Mouse (Mus musculus) myocyte (in vitro differentiated cells): Measurements from ENCODE around the gene Anks1b. TPM values are rescaled to one million over a fixed set of nuclear protein-coding genes. Genes with fewer than 3 reads are reported as not detected.

Source experiments
- H3K27me3 ChIP-seq: one replicate; pipeline ENCODE4 v1.6.1; 2011; ENCODE audit not compliant: control insufficient read depth, insufficient read depth, insufficient read length
- H3K36me3 ChIP-seq: one replicate; pipeline ENCODE4 v1.6.1; 2011; ENCODE audit not compliant: control insufficient read depth, insufficient read depth
- H3K4me2 ChIP-seq: one replicate; pipeline ENCODE4 v1.6.1; 2011; ENCODE audit warnings: low read depth, control low read depth
- H3K4me3 ChIP-seq: one replicate; pipeline ENCODE4 v1.5.1; 2011; ENCODE audit warnings: mild to moderate bottlenecking, control low read depth, moderate library complexity
- H3K79me2 ChIP-seq: one replicate; pipeline ENCODE4 v1.6.1; 2011; ENCODE audit not compliant: control insufficient read depth, insufficient read depth
- H3ac ChIP-seq: one replicate; pipeline ENCODE4 v1.6.1; 2011; ENCODE audit not compliant: control insufficient read depth, insufficient read length
- CEBPB ChIP-seq: IDR thresholded peaks from 2 replicates; pipeline ENCODE4 v1.6.1; 2011; ENCODE audit warnings: mild to moderate bottlenecking, moderate library complexity; ENCODE audit not compliant: poor library complexity, insufficient read depth, severe bottlenecking
- E2F4 ChIP-seq: IDR thresholded peaks from one replicate; pipeline ENCODE4 v1.6.1; 2011; ENCODE audit warnings: mild to moderate bottlenecking, control low read depth, moderate library complexity; ENCODE audit not compliant: insufficient read depth
- MAX ChIP-seq: IDR thresholded peaks from one replicate; pipeline ENCODE4 v1.6.1; 2011; ENCODE audit warnings: low read depth, mild to moderate bottlenecking, control low read depth
- MYOD1 ChIP-seq, 3 experiments: IDR thresholded peaks; one replicate each; pipeline ENCODE4 v1.6.1; 2011; ENCODE audit warnings: control low read depth in 2 of 3, low read depth in 2 of 3, mild to moderate bottlenecking in 2 of 3, moderate library complexity in 1 of 3; ENCODE audit not compliant: insufficient read length in 2 of 3, control insufficient read depth in 1 of 3
- MYOG ChIP-seq, 3 experiments: IDR thresholded peaks; one replicate each; pipeline ENCODE4 v1.6.1; 2011; ENCODE audit warnings: control low read depth in 2 of 3, low read depth in 2 of 3, mild to moderate bottlenecking in 2 of 3; ENCODE audit not compliant: insufficient read length in 2 of 3, control insufficient read depth in 1 of 3, insufficient read depth in 1 of 3
- POLR2A ChIP-seq: IDR thresholded peaks from one replicate; pipeline ENCODE4 v1.6.1; 2011; ENCODE audit warnings: low read depth, mild to moderate bottlenecking, control low read depth, moderate library complexity; ENCODE audit not compliant: insufficient read length
- POLR2AphosphoS2 ChIP-seq: IDR thresholded peaks from one replicate; pipeline ENCODE4 v1.6.1; 2011; ENCODE audit warnings: low read depth, control low read depth; ENCODE audit not compliant: insufficient read length
- REST ChIP-seq: IDR thresholded peaks from one replicate; pipeline ENCODE4 v1.6.1; 2011; ENCODE audit warnings: mild to moderate bottlenecking, control low read depth, moderate library complexity; ENCODE audit not compliant: insufficient read depth, insufficient read length
- SRF ChIP-seq: IDR thresholded peaks from one replicate; pipeline ENCODE4 v1.6.1; 2011; ENCODE audit warnings: low read depth; ENCODE audit not compliant: control insufficient read depth, insufficient read length
- TCF12 ChIP-seq: IDR thresholded peaks from one replicate; pipeline ENCODE4 v1.6.1; 2011; ENCODE audit warnings: mild to moderate bottlenecking, control low read depth; ENCODE audit not compliant: poor library complexity, insufficient read depth, severe bottlenecking
- TCF3 ChIP-seq: IDR thresholded peaks from one replicate; pipeline ENCODE4 v1.6.1; 2011; ENCODE audit warnings: low read depth, control low read depth; ENCODE audit not compliant: insufficient read length
- USF1 ChIP-seq: IDR thresholded peaks from one replicate; pipeline ENCODE4 v1.6.1; 2011; ENCODE audit warnings: low read depth, mild to moderate bottlenecking, control low read depth, moderate library complexity
- polyA plus RNA-seq: library from polyadenylated mRNA; unstranded; fragments of >200 nt; fragmentation: generic; extraction: Trizol; gene quantifications from one replicate; pipeline ENCODE4 v1.2.1, GENCODE M21; 2012; ENCODE audit warnings: missing spikeins

The Anks1b gene
- polyA plus RNA-seq, 1 experiment = 0.13 TPM

- Histone ChIP-seq H3K4me3 (no peak overlapping the region), H3K79me2 (no peaks in the 10 kb centered on the region), H3K27me3 (no peaks in the 10 kb centered on the region), H3K36me3 (no peaks in the 10 kb centered on the region), H3ac (no peak overlapping the region), H3K4me2 (no peak overlapping the region)
- TF ChIP-seq TCF12 = no peak
- no peak for TF ChIP-seq POLR2AphosphoS2
- no peak for TF ChIP-seq POLR2A
- TF ChIP-seq MAX = no peak
- TF ChIP-seq CEBPB = peak; percentile 48; the same call in 1 of the 2 replicates
- no peak for TF ChIP-seq USF1
Observed at GRCm38 (mm10) chr10:90273311-90273710, 400.0 kb downstream of the Anks1b start.

- no peaks in the 10 kb centered on the region for H3K27me3 ChIP-seq
- H3K4me3 ChIP-seq = no peak overlapping the region
- H3K4me2 ChIP-seq = no peak overlapping the region
- no peak for TF ChIP-seq CEBPB
- no peak for TF ChIP-seq USF1
- TF ChIP-seq REST = no peak
- no peak for TF ChIP-seq POLR2AphosphoS2
- no peak for TF ChIP-seq POLR2A
- no peaks in the 10 kb centered on the region for H3K79me2 ChIP-seq
- H3ac ChIP-seq = no peak overlapping the region
- no peaks in the 10 kb centered on the region for H3K36me3 ChIP-seq
Observed at GRCm38 (mm10) chr10:90286589-90286988, 413.3 kb downstream of the Anks1b start.

- H3ac ChIP-seq = no peak overlapping the region
- no peaks in the 10 kb centered on the region for H3K79me2 ChIP-seq
- no peak overlapping the region for H3K4me3 ChIP-seq
- TF ChIP-seq MYOG (IDR thresholded peaks at IDR 0.05; ENCODE audit: control insufficient read depth in 1 of 3, insufficient read depth in 1 of 3, insufficient read length in 2 of 3, low read depth in 2 of 3) (no peak), MYOD1 (IDR thresholded peaks at IDR 0.05; ENCODE audit: control insufficient read depth in 1 of 3, insufficient read length in 2 of 3, low read depth in 2 of 3) (no peak), TCF3 (no peak), REST (no peak), TCF12 (no peak), SRF (no peak), CEBPB (no peak), POLR2AphosphoS2 (no peak), USF1 (no peak), POLR2A (no peak), MAX (no peak), E2F4 (no peak)
- no peak overlapping the region for H3K4me2 ChIP-seq
- H3K36me3 ChIP-seq = no peaks in the 10 kb centered on the region
- no peaks in the 10 kb centered on the region for H3K27me3 ChIP-seq
Observed at GRCm38 (mm10) chr10:90303249-90303648, 429.9 kb downstream of the Anks1b start.

- TF ChIP-seq E2F4 = no peak
- TF ChIP-seq REST = no peak
- TF ChIP-seq TCF3 = no peak
- no peak for TF ChIP-seq POLR2AphosphoS2
- TF ChIP-seq MYOD1 (IDR thresholded peaks at IDR 0.05; ENCODE audit: control insufficient read depth in 1 of 3, insufficient read length in 2 of 3, low read depth in 2 of 3) = no peak
- no peak for TF ChIP-seq TCF12
- no peak for TF ChIP-seq USF1
- TF ChIP-seq POLR2A = no peak
- no peak for TF ChIP-seq SRF
- H3K27me3 ChIP-seq = no peaks in the 10 kb centered on the region
- no peak overlapping the region for H3K4me3 ChIP-seq
- no peaks in the 10 kb centered on the region for H3K36me3 ChIP-seq
- H3K4me2 ChIP-seq = no peak overlapping the region
- H3ac ChIP-seq = no peak overlapping the region
- H3K79me2 ChIP-seq = no peaks in the 10 kb centered on the region
Observed at GRCm38 (mm10) chr10:90306156-90306555, 432.8 kb downstream of the Anks1b start.

GRCm38 (mm10) chr10:90307931-90308555, 434.7 kb downstream of the Anks1b start:
- Histone ChIP-seq H3K36me3 (no peaks in the 10 kb centered on the region), H3K27me3 (no peaks in the 10 kb centered on the region), H3K4me3 (no peak overlapping the region), H3K4me2 (no peak overlapping the region), H3ac (no peak overlapping the region), H3K79me2 (no peaks in the 10 kb centered on the region)
- no peak for TF ChIP-seq MAX
- no peak for TF ChIP-seq POLR2AphosphoS2
- TF ChIP-seq CEBPB = no peak
- no peak for TF ChIP-seq POLR2A
- TF ChIP-seq MYOD1 (IDR thresholded peaks at IDR 0.05; ENCODE audit: control insufficient read depth in 1 of 3, insufficient read length in 2 of 3, low read depth in 2 of 3) = no peak
- no peak for TF ChIP-seq TCF3
- no peak for TF ChIP-seq REST
- TF ChIP-seq E2F4 = no peak
